Mouse (Mus musculus) forebrain, postnatal 0 days (tissue): ENCODE data around the gene Tmem267. TPM values are rescaled to one million over a fixed set of nuclear protein-coding genes. Genes with fewer than 3 reads are reported as not detected.
"Not testable (repeated sequence)": the region's sequence is repeated elsewhere in the genome, so short reads cannot be mapped to it uniquely, and the experiment has no call there.

Experiments
- ATAC-seq: fragments of 200-750 bp; cut with Nextera tagmentation; 2 replicates; pipeline ENCODE4 v1.8.0; 2017; ENCODE audit warnings: mild to moderate bottlenecking, moderate library complexity
- DNase-seq: peaks from one replicate; pipeline ENCODE4 v3.0.0-alpha.2; 2015
- H3K27ac ChIP-seq: fragments of 300-500 bp; sonication (generic); 2 replicates; pipeline ENCODE4 v1.5.1; 2014; ENCODE audit warnings: low read depth, mild to moderate bottlenecking, antibody characterized with exemption, low read length, moderate library complexity, mixed read lengths
- H3K27me3 ChIP-seq: fragments of 300-500 bp; sonication (generic); 2 replicates; pipeline ENCODE4 v1.6.1; 2014; ENCODE audit warnings: mild to moderate bottlenecking, low read length, mixed read lengths; ENCODE audit not compliant: insufficient read depth
- H3K36me3 ChIP-seq: fragments of 300-500 bp; sonication (generic); 2 replicates; pipeline ENCODE4 v1.6.1; 2014; ENCODE audit warnings: mild to moderate bottlenecking, moderate library complexity; ENCODE audit not compliant: insufficient read depth
- H3K4me1 ChIP-seq: fragments of 300-500 bp; sonication (generic); 2 replicates; pipeline ENCODE4 v1.6.1; 2014; ENCODE audit warnings: antibody characterized with exemption; ENCODE audit not compliant: insufficient read depth
- H3K4me2 ChIP-seq: fragments of 300-500 bp; sonication (generic); 2 replicates; pipeline ENCODE4 v1.6.1; 2014; ENCODE audit warnings: low read depth, mild to moderate bottlenecking, moderate library complexity
- H3K4me3 ChIP-seq: fragments of 300-500 bp; sonication (generic); 2 replicates; pipeline ENCODE4 v1.5.1; 2014; ENCODE audit warnings: low read depth, low read length, mixed read lengths
- H3K9ac ChIP-seq: fragments of 300-500 bp; sonication (generic); 2 replicates; pipeline ENCODE4 v1.6.1; 2014; ENCODE audit warnings: mild to moderate bottlenecking
- H3K9me3 ChIP-seq: fragments of 300-500 bp; sonication (generic); 2 replicates; pipeline ENCODE4 v1.6.1; 2016; ENCODE audit warnings: low read length
- CTCF ChIP-seq: sonication (generic); IDR thresholded peaks from 2 replicates; pipeline ENCODE4 v1.5.1; 2016; ENCODE audit warnings: antibody characterized with exemption, control low read depth, low read depth
- WGBS: fragments of 180-500 bp; shearing (Covaris S2); extraction: QIAGEN DNeasy Blood & Tissue Kit; methylation state at CpG from one replicate; pipeline ENCODE4 v1.1.7; 2014; 5-methylcytosine and 5-hydroxymethylcytosine counted together
- polyA plus RNA-seq: library from polyadenylated mRNA; unstranded; fragments of >200 nt; fragmentation: Nextera tagmentation; extraction: Ambion mirVana; gene quantifications from 2 replicates; pipeline ENCODE4 v1.2.1, GENCODE M21; 2015
- total RNA-seq: library from RNA; depleted of rRNA; stranded (reverse); fragments of >200 nt; gene quantifications from 2 replicates; pipeline ENCODE4 v1.2.3, GENCODE M21; 2014

Tmem267 gene
- total and polyA plus RNA-seq, 2 experiments from 2014 or later = 5.3 to 29.8 TPM

- Histone ChIP-seq H3K4me3 (peak within 1 kb of the TSS; percentile 90), H3K9me3 (no peaks in the 10 kb centered on the region), H3K4me2 (peak within 1 kb of the TSS; percentile 70), H3K4me1 (peaks cover 12% of the 10 kb centered on the region), H3K9ac (peak within 1 kb of the TSS; percentile 64), H3K27me3 (no peaks in the 10 kb centered on the region), H3K27ac (peak within 1 kb of the TSS; percentile 89), H3K36me3 (peaks cover 23% of the 10 kb centered on the region)
- TF ChIP-seq CTCF = no peak
- peak; percentile 93 for DNase-seq
- WGBS = 1% methylated on average over 57 of the region's 57 CpGs
- peak; percentile 100 for ATAC-seq
These were observed 25.0 kb upstream of the Tmem267 start, which contains the start of gene 4833420G17Rik for GRCm38 (mm10) chr13:119462596-119463560. 4833420G17Rik (plus strand) TSS chr13:119462768.

- Histone ChIP-seq H3K9me3 (no peaks in the 10 kb centered on the region), H3K9ac (no peak overlapping the region), H3K4me1 (no peaks in the 10 kb centered on the region), H3K36me3 (peaks cover 61% of the 10 kb centered on the region), H3K27me3 (no peaks in the 10 kb centered on the region), H3K27ac (no peak overlapping the region), H3K4me3 (no peak overlapping the region), H3K4me2 (no peak overlapping the region)
- no peak for ATAC-seq
- WGBS = 87% methylated on average over 9 of the region's 9 CpGs
- no peak for DNase-seq
- no peak for TF ChIP-seq CTCF
These were observed 11.2 kb upstream of the Tmem267 start for GRCm38 (mm10) chr13:119476631-119477030.

GRCm38 (mm10) chr13:119477789-119478188 is 10.1 kb upstream of the Tmem267 start:
- no peak for ATAC-seq

GRCm38 (mm10) chr13:119487354-119487753 is 485 bp upstream of the Tmem267 start:
- no peak overlapping the region for H3K27ac ChIP-seq
- DNase-seq (no peak), ATAC-seq (no peak)
- H3K27me3 ChIP-seq = no peaks in the 10 kb centered on the region
- no peak overlapping the region for H3K4me3 ChIP-seq
- no peaks in the 10 kb centered on the region for H3K4me1 ChIP-seq
- H3K9ac ChIP-seq = no peak overlapping the region
- no peak; the same call in 1 of the 2 replicates for TF ChIP-seq CTCF
- WGBS = 36% methylated on average over 7 of the region's 7 CpGs
- H3K36me3 ChIP-seq = peaks cover 20% of the 10 kb centered on the region
- no peak overlapping the region for H3K4me2 ChIP-seq
- no peaks in the 10 kb centered on the region for H3K9me3 ChIP-seq

More at GRCm38 (mm10) chr13:119477789-119478188, 10.1 kb upstream of the Tmem267 start:
- Histone ChIP-seq H3K4me2 (no peak overlapping the region), H3K27ac (no peak overlapping the region), H3K4me3 (no peak overlapping the region), H3K9me3 (no peaks in the 10 kb centered on the region), H3K36me3 (peaks cover 55% of the 10 kb centered on the region), H3K9ac (no peak overlapping the region), H3K27me3 (no peaks in the 10 kb centered on the region), H3K4me1 (no peaks in the 10 kb centered on the region)
- no peak for DNase-seq
- 95% methylated on average over 2 of the region's 2 CpGs for WGBS
- TF ChIP-seq CTCF = no peak

GRCm38 (mm10) chr13:119492083-119492482 is 4.2 kb downstream of the Tmem267 start:
- not testable (repeated sequence) for H3K9ac ChIP-seq, DNase-seq, H3K27ac ChIP-seq, H3K9me3 ChIP-seq, H3K4me2 ChIP-seq, H3K36me3 ChIP-seq, ATAC-seq, H3K27me3 ChIP-seq, H3K4me3 ChIP-seq, H3K4me1 ChIP-seq
- 91% methylated on average over 10 of the region's 10 CpGs for WGBS

- H3K36me3 ChIP-seq, ATAC-seq, H3K4me1 ChIP-seq, H3K4me2 ChIP-seq, H3K9ac ChIP-seq, DNase-seq, H3K9me3 ChIP-seq, H3K4me3 ChIP-seq, H3K27me3 ChIP-seq, H3K27ac ChIP-seq: not testable (repeated sequence)
- 96% methylated on average over 9 of the region's 22 CpGs for WGBS
These were observed 7.1 kb downstream of the Tmem267 start for GRCm38 (mm10) chr13:119494938-119495337.

- not testable (repeated sequence) for H3K9me3 ChIP-seq, H3K27ac ChIP-seq, H3K27me3 ChIP-seq, H3K9ac ChIP-seq, H3K4me3 ChIP-seq, H3K4me2 ChIP-seq, H3K36me3 ChIP-seq, H3K4me1 ChIP-seq
- DNase-seq (peak; percentile 39), ATAC-seq (peak; percentile 80)
- 68% methylated on average over 14 of the region's 16 CpGs for WGBS
These were observed 108.7 kb downstream of the Tmem267 start for GRCm38 (mm10) chr13:119596321-119597211.

- H3K36me3 ChIP-seq, H3K4me1 ChIP-seq, H3K27me3 ChIP-seq, H3K4me3 ChIP-seq, H3K9me3 ChIP-seq, ATAC-seq, DNase-seq, H3K4me2 ChIP-seq, H3K27ac ChIP-seq, H3K9ac ChIP-seq: not testable (repeated sequence)
These were observed 110.6 kb downstream of the Tmem267 start for GRCm38 (mm10) chr13:119598466-119598865.

- not testable (repeated sequence) for H3K27me3 ChIP-seq, DNase-seq, H3K27ac ChIP-seq, H3K36me3 ChIP-seq, H3K4me2 ChIP-seq, H3K9ac ChIP-seq, H3K9me3 ChIP-seq, H3K4me3 ChIP-seq, H3K4me1 ChIP-seq, ATAC-seq
- 67% methylated on average over 7 of the region's 12 CpGs for WGBS
These were observed 111.2 kb downstream of the Tmem267 start for GRCm38 (mm10) chr13:119599066-119599465.
